Mouse (Mus musculus) intestine, embryonic 15.5 days (tissue): ENCODE measurements around the gene Unc13c. TPM values are rescaled to one million over a fixed set of nuclear protein-coding genes. Genes with fewer than 3 reads are reported as not detected.

Source experiments
- ATAC-seq: fragments of 200-750 bp; cut with Nextera tagmentation; 2 replicates; pipeline ENCODE4 v1.8.0; 2017; ENCODE audit warnings: moderate TSS enrichment, moderate library complexity
- H3K27ac ChIP-seq: fragments of 300-500 bp; sonication (generic); 2 replicates; pipeline ENCODE4 v1.5.1; 2015; ENCODE audit warnings: mild to moderate bottlenecking, inconsistent platforms
- H3K27me3 ChIP-seq: fragments of 300-500 bp; sonication (generic); replicated peaks from 2 replicates; pipeline ENCODE4 v1.6.1; 2015; ENCODE audit warnings: inconsistent platforms
- H3K36me3 ChIP-seq: fragments of 300-500 bp; sonication (generic); 2 replicates; pipeline ENCODE4 v1.6.1; 2015; ENCODE audit warnings: inconsistent platforms
- H3K4me1 ChIP-seq: fragments of 300-500 bp; sonication (generic); replicated peaks from 2 replicates; pipeline ENCODE4 v1.6.1; 2015; ENCODE audit warnings: inconsistent platforms
- H3K4me2 ChIP-seq: fragments of 300-500 bp; sonication (generic); replicated peaks from 2 replicates; pipeline ENCODE4 v1.6.1; 2015; ENCODE audit warnings: mild to moderate bottlenecking, inconsistent platforms
- H3K4me3 ChIP-seq: fragments of 300-500 bp; sonication (generic); replicated peaks from 2 replicates; pipeline ENCODE4 v1.5.1; 2015; ENCODE audit warnings: inconsistent platforms
- H3K9ac ChIP-seq: fragments of 300-500 bp; sonication (generic); 2 replicates; pipeline ENCODE4 v1.6.1; 2015; ENCODE audit warnings: inconsistent platforms
- H3K9me3 ChIP-seq: fragments of 300-500 bp; sonication (generic); 2 replicates; pipeline ENCODE4 v1.6.1; 2016; ENCODE audit warnings: inconsistent platforms
- WGBS: fragments of 180-500 bp; shearing (Covaris S2); methylation state at CpG from one replicate; pipeline ENCODE4 v1.1.7; 2015; 5-methylcytosine and 5-hydroxymethylcytosine counted together
- polyA plus RNA-seq: library from polyadenylated mRNA; unstranded; fragments of >200 nt; fragmentation: Nextera tagmentation; extraction: Ambion mirVana; gene quantifications from 2 replicates; pipeline ENCODE4 v1.2.1, GENCODE M21; 2015

Gene Unc13c
- polyA plus RNA-seq, 1 experiment from 2014 or later: 0.16 TPM

- H3K4me1 ChIP-seq: no peaks in the 10 kb centered on the region
- H3K4me3 ChIP-seq: no peak overlapping the region
- H3K36me3 ChIP-seq: no peaks in the 10 kb centered on the region
- H3K27me3 ChIP-seq: no peaks in the 10 kb centered on the region
- no peaks in the 10 kb centered on the region for H3K9me3 ChIP-seq
- H3K9ac ChIP-seq: no peak overlapping the region
- H3K27ac ChIP-seq: no peak overlapping the region
- ATAC-seq: no peak
- 87% methylated on average over 3 of the region's 3 CpGs for WGBS
- no peak overlapping the region for H3K4me2 ChIP-seq
Observed at GRCm38 (mm10) chr9:73859469-73859868, 109.3 kb downstream of the Unc13c start.

DNA sequence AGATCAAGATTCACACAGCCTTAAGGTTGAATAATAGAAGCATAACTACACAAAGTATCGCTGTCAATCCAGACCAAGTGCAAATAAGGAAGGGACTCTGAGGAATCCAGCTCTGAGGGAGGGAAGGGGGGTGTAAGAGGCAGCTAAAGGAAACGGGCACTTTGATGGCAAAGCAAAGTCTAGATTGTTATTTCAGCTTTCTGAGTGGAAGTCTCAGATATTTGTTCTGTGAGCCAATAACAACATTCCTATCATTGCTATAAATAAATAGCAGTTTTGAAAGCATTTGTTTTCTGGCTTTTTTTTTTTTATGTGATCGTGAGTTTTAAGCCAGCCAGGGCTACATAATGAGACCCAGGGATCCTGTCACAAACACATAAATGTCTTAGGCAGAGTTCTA lies 114.5 kb downstream of the Unc13c start:
- WGBS: 51% methylated on average over 3 of the region's 3 CpGs
- no peak overlapping the region for H3K4me3 ChIP-seq
- no peaks in the 10 kb centered on the region for H3K9me3 ChIP-seq
- no peaks in the 10 kb centered on the region for H3K27me3 ChIP-seq
- no peak overlapping the region for H3K4me2 ChIP-seq
- H3K36me3 ChIP-seq: no peaks in the 10 kb centered on the region
- no peak for ATAC-seq
- no peak overlapping the region for H3K27ac ChIP-seq
- no peaks in the 10 kb centered on the region for H3K4me1 ChIP-seq
- no peak overlapping the region for H3K9ac ChIP-seq

- H3K9me3 ChIP-seq: no peaks in the 10 kb centered on the region
- H3K27ac ChIP-seq: no peak overlapping the region
- H3K4me3 ChIP-seq: no peak overlapping the region
- no peak overlapping the region for H3K4me2 ChIP-seq
- H3K36me3 ChIP-seq: no peaks in the 10 kb centered on the region
- H3K4me1 ChIP-seq: no peaks in the 10 kb centered on the region
- no peaks in the 10 kb centered on the region for H3K27me3 ChIP-seq
- WGBS: 89% methylated on average over 4 of the region's 4 CpGs
- no peak overlapping the region for H3K9ac ChIP-seq
- ATAC-seq: no peak
Observed at GRCm38 (mm10) chr9:73806681-73807080, 162.1 kb downstream of the Unc13c start.

DNA sequence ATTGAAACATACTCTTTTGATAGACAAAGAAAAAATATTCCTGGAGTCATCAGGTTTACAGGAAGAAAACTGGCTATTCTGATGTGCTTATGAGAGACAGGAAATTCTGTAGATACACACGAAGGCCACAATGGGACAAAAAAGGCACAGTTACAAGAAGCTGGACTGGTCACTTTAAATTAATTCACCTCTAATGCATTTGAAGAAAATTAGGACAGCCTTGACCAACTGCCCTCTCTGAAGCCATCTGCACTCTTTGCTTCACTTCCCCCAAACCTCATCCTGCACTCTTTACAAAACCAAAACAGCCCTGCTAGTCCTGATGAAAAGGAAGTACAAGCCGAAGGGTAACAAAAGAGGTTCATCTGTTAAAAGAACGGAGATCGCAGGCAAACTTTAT lies 194.2 kb downstream of the Unc13c start:
- no peak for ATAC-seq
- Histone ChIP-seq H3K36me3 (no peaks in the 10 kb centered on the region), H3K9me3 (no peaks in the 10 kb centered on the region), H3K4me1 (no peaks in the 10 kb centered on the region), H3K4me3 (no peak overlapping the region), H3K4me2 (no peak overlapping the region), H3K27me3 (no peaks in the 10 kb centered on the region), H3K9ac (no peak overlapping the region), H3K27ac (no peak overlapping the region)
- WGBS: 82% methylated on average over 4 of the region's 4 CpGs

DNA sequence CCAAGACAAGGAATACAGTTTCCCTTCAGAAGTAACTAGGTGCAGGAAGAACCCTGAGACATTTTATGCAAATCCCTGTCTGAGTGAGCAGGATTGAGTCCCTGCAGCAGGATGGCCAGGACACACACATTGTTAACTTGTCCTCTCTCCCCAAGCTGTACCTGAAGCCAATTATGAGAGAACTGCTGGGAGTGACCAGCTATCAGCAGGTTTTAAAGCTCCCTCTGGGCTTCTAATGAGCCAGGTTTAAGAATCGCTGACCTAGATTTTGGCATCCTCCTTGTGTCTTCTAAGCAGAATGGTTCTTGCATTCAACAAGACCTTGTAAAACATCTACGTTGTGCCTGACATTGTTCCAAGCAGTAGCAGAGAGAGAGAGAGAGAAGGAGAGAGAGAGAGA lies 213.6 kb downstream of the Unc13c start:
- H3K4me2 ChIP-seq: no peak overlapping the region
- no peaks in the 10 kb centered on the region for H3K9me3 ChIP-seq
- 76% methylated on average over 2 of the region's 2 CpGs for WGBS
- H3K9ac ChIP-seq: no peak overlapping the region
- H3K4me1 ChIP-seq: no peaks in the 10 kb centered on the region
- no peak overlapping the region for H3K27ac ChIP-seq
- no peak overlapping the region for H3K4me3 ChIP-seq
- no peaks in the 10 kb centered on the region for H3K36me3 ChIP-seq
- H3K27me3 ChIP-seq: no peaks in the 10 kb centered on the region
- ATAC-seq: no peak

DNA sequence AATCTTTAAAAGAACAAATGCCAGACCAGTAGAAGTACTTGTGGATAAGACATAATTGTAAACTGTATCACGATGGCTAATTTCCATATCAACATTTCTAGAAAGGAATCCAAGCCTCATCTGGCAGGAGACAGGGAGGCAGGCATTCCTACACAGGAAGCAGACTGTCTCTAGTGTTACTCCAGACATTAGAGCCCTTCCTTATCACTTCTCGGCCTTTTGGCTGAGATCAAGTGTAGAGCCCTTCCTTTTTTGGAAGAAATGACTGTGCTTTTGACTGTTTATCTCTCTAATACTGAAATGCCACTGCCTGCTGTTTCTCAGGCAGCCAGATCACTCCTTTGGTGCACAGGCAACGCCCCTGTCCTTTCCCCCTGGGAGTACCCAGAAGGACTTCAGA lies 215.3 kb downstream of the Unc13c start:
- WGBS: 38% methylated on average over 3 of the region's 3 CpGs
- Histone ChIP-seq H3K4me1 (no peaks in the 10 kb centered on the region), H3K9me3 (no peaks in the 10 kb centered on the region), H3K4me3 (no peak overlapping the region), H3K9ac (no peak overlapping the region), H3K4me2 (no peak overlapping the region), H3K36me3 (no peaks in the 10 kb centered on the region), H3K27me3 (no peaks in the 10 kb centered on the region), H3K27ac (no peak overlapping the region)
- no peak for ATAC-seq

GRCm38 (mm10) chr9:73751344-73751743 lies 217.4 kb downstream of the Unc13c start:
- Histone ChIP-seq H3K4me1 (no peaks in the 10 kb centered on the region), H3K27ac (no peak overlapping the region), H3K4me2 (no peak overlapping the region), H3K9me3 (no peaks in the 10 kb centered on the region), H3K36me3 (no peaks in the 10 kb centered on the region), H3K4me3 (no peak overlapping the region), H3K9ac (no peak overlapping the region), H3K27me3 (no peaks in the 10 kb centered on the region)
- ATAC-seq: no peak
- whole genome bisulfite sequencing: 77% methylated on average over 1 of the region's 1 CpGs

- ATAC-seq: no peak
- no peak overlapping the region for H3K4me3 ChIP-seq
- H3K4me2 ChIP-seq: no peak overlapping the region
- 81% methylated on average over 7 of the region's 7 CpGs for WGBS
- no peaks in the 10 kb centered on the region for H3K36me3 ChIP-seq
- no peaks in the 10 kb centered on the region for H3K27me3 ChIP-seq
- no peak overlapping the region for H3K27ac ChIP-seq
- no peak overlapping the region for H3K9ac ChIP-seq
- H3K4me1 ChIP-seq: no peaks in the 10 kb centered on the region
- H3K9me3 ChIP-seq: no peaks in the 10 kb centered on the region
Observed at GRCm38 (mm10) chr9:73734446-73734845, 234.3 kb downstream of the Unc13c start.

DNA sequence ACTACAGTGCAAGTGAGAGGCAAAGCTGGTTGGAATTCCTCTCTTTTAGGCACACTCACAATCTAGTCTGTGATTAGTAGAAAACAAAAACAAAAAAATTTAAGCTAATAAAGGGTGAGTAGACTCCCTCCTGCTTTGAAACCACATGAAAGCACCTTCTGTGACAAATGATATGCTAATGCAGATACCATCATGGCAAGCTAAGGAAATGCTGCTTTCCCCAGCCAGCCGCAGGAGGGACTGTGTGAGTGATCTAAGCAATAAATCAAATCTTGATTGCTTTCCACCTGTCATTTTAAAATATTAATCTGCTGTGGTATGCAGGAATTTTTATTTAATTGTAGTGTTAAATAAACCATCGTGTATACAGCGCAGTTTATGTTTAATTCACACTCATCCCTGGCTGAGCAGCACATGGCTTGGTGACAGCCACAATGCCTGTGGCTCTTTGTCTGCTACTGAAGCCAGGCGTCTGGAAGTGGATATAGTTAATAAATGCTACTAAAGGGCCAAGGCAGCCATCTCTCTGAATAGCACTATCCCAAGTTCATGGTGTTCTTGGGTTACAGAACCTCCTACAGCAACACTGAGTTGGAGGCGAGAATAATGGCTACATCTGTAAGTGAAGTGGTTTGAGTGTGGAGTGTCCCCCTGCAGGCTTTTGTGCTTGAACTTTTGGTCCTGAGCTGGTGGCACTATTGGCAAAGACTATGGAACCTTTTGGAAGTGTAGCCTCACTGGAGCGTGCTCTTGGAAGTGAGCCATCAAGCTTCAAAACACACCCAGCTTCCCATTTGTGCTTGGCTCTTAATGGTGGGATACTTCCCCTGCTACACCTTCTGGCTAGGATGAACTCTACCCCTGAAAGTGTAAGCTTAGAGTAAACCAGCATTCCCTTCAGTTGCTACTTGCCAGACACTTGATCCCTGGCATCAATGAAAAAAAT lies 242.8 kb downstream of the Unc13c start:
- no peak overlapping the region for H3K27ac ChIP-seq
- no peak for ATAC-seq
- no peak overlapping the region for H3K9ac ChIP-seq
- H3K4me3 ChIP-seq: no peak overlapping the region
- H3K27me3 ChIP-seq: no peaks in the 10 kb centered on the region
- no peaks in the 10 kb centered on the region for H3K4me1 ChIP-seq
- no peaks in the 10 kb centered on the region for H3K9me3 ChIP-seq
- no peaks in the 10 kb centered on the region for H3K36me3 ChIP-seq
- H3K4me2 ChIP-seq: no peak overlapping the region
- WGBS: 73% methylated on average over 6 of the region's 6 CpGs

DNA sequence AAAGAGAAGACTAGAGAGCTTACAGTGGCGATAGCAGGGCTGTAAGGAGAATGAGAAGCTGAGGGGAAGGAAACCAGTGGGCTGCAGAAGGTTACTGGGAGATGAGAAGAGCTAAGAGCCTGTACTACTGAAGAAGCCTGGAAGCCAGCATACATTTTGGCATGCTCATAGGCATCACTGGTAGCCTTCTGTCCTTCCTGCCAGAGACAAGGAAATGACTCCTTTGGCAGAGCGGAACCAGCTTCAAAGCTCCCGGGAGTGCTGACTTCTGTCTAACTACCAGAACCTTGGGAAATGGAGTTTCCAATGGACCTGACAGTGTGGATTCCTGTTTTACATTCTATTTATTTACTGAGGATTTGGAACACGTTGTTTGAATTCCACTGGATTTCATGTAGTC lies 244.0 kb downstream of the Unc13c start:
- WGBS: 83% methylated on average over 4 of the region's 4 CpGs
- H3K27ac ChIP-seq: no peak overlapping the region
- no peak for ATAC-seq

DNA sequence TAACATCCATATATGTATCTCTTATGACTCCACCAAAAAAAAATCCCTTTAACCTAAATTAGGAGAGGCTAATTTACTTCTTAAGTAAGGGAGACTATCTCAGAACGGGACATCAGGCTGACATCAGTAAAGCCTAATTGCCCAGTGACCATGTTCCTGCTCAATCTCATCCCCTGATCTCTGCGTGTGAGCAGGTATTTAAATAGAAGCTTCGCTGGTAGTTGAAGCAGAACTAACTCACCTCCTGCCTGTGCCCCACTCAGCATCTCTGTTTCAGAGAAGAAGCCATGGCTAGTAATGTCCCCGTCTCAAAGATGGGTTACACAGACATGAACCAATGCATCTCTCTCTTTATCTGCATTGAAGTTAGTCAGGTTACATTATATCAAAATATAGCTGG lies 255.3 kb downstream of the Unc13c start:
- WGBS: 55% methylated on average over 4 of the region's 4 CpGs
- Histone ChIP-seq H3K4me2 (no peak overlapping the region), H3K9me3 (no peaks in the 10 kb centered on the region), H3K9ac (no peak overlapping the region), H3K27me3 (no peaks in the 10 kb centered on the region), H3K36me3 (no peaks in the 10 kb centered on the region), H3K4me3 (no peak overlapping the region), H3K27ac (no peak overlapping the region), H3K4me1 (no peaks in the 10 kb centered on the region)
- ATAC-seq: no peak

More for the DNA sequence above, 244.0 kb downstream of the Unc13c start:
- Histone ChIP-seq H3K27me3 (no peaks in the 10 kb centered on the region), H3K36me3 (no peaks in the 10 kb centered on the region), H3K4me3 (no peak overlapping the region), H3K4me1 (no peaks in the 10 kb centered on the region), H3K9ac (no peak overlapping the region), H3K4me2 (no peak overlapping the region), H3K9me3 (no peaks in the 10 kb centered on the region)

DNA sequence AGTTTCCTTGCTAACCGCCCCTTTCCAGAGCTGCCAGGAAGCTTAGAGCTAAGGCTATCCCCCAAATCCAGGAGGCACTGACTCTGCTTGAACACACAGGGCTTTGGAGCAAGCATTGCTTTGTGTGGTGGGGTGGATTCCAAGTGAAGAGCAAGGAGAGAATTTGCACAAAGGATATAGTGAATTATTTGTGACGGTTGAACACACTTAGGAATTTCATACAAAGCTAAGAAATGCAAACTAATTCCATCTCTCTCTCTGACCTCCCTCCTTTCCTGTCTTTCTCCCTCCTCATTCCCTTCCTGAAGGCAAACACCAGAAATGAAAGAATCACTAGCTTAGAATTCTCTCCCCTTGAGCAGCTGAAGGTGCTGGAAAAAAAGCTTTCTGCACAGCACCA lies 271.7 kb downstream of the Unc13c start:
- no peaks in the 10 kb centered on the region for H3K4me1 ChIP-seq
- no peak overlapping the region for H3K9ac ChIP-seq
- H3K4me3 ChIP-seq: no peak overlapping the region
- H3K36me3 ChIP-seq: no peaks in the 10 kb centered on the region
- no peaks in the 10 kb centered on the region for H3K27me3 ChIP-seq
- H3K4me2 ChIP-seq: no peak overlapping the region
- WGBS: 59% methylated on average over 2 of the region's 2 CpGs
- no peak for ATAC-seq
- H3K27ac ChIP-seq: no peak overlapping the region
- no peaks in the 10 kb centered on the region for H3K9me3 ChIP-seq

DNA sequence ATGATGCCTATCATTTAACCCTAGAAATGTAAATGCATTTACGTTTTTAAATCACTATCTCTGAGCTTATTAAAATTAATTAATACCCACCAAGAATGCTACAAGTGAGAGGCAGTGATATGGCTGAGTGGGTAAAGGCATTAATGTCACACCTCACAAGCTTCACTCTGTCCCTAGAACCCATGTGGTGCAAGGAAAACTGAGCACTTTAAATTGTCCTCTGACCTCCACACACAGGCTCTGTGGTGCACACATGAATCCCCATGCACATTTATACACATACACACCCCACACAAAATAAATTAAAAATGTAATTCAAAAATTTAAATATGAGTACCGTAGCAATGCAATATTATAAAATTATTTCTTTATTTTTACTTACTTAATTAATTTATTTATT lies 287.2 kb downstream of the Unc13c start:
- H3K27me3 ChIP-seq: no peaks in the 10 kb centered on the region
- ATAC-seq: no peak
- H3K9ac ChIP-seq: no peak overlapping the region
- no peak overlapping the region for H3K27ac ChIP-seq
- H3K36me3 ChIP-seq: no peaks in the 10 kb centered on the region
- H3K4me2 ChIP-seq: no peak overlapping the region
- H3K4me3 ChIP-seq: no peak overlapping the region
- WGBS: 90% methylated on average over 2 of the region's 2 CpGs
- H3K9me3 ChIP-seq: no peaks in the 10 kb centered on the region
- no peaks in the 10 kb centered on the region for H3K4me1 ChIP-seq
